Mouse (Mus musculus): ENCODE results near the gene Notch1.

Gene Notch1

GRCm38 (mm10) chr2:26408515-26409356 is 107.7 kb downstream of the Notch1 start, which contains the start of gene Inpp5e:
Inpp5e (minus strand) TSS chr2:26409203.
- DNase-seq (ENCODE audit: low spot score in 2 of 2) = peak; percentile 88 to 92

Measured in right cerebral cortex, postnatal 36 days (tissue).